Mouse (Mus musculus) small intestine, adult 2 months (tissue): ENCODE results near the gene Eid3.

Experiments
- CTCF ChIP-seq: fragments of 200-500 bp; IDR thresholded peaks from 2 replicates; pipeline ENCODE4 v1.5.1; 2012; ENCODE audit warnings: low read depth, mild to moderate bottlenecking, control low read depth, inconsistent platforms, low read length, moderate library complexity, mixed read lengths; ENCODE audit not compliant: insufficient replicate concordance, insufficient read length; ENCODE audit errors: extremely low read depth
- POLR2A ChIP-seq: fragments of 200-500 bp; IDR thresholded peaks from 2 replicates; pipeline ENCODE4 v1.6.1; 2012; ENCODE audit warnings: low read depth, mild to moderate bottlenecking, control low read depth, inconsistent platforms, low read length, moderate library complexity

DNA sequence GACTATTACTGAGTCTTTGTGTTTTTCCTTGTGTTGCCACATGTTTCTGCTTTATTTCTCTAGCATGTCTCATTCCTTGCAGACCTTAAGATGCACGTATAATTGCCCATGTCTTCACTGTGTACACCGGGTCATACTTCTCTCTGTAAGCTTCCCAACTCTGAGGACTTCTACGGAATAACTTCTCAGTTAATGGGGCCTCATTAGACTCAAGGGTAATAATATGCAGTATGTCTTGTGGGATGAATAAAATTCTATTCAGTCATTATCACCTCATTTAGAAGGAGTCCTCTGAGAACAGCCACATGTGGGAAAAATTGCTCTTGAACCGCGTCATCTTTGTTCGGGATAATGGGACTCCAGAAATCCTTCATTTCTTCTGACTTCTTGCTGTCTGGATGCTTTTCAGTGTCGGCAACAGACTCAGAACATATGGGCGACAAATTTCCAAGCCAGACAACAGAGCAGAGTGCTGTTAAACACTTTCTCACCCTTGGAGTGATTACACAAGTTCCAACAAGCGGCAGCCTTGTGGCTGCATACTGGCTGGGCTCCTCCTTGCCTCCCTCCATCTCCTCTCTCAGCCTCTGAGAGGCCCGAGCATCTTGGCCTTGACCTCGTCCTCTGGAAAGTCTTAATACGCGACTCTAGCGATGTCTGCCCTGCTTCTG lies 43.2 kb upstream of the Eid3 start:
- TF ChIP-seq POLR2A = no peak
- no peak for TF ChIP-seq CTCF
